Mouse (Mus musculus): ENCODE results near the gene Papolb. TPM values are rescaled to one million over a fixed set of nuclear protein-coding genes. Genes with fewer than 3 reads are reported as not detected.

Papolb gene
- polyA plus RNA-seq, 1 experiment from 2014 or later: not detected

- WGBS: 2% methylated on average over 80 of the region's 80 CpGs
- peak; percentile 96 for ATAC-seq (ENCODE audit: insufficient read depth, low FRiP score)
- peak within 1 kb of the TSS; percentile 55 for H3K4me3 ChIP-seq (replicated peaks; ENCODE audit: low read length)
Observed at GRCm38 (mm10) chr5:142550706-142551652, 21.1 kb upstream of the Papolb start, which contains the start of gene Radil. Gene Radil, minus strand, starts transcription at chr5:142551098.

GRCm38 (mm10) chr5:142549961-142550705, 20.3 kb upstream of the Papolb start:
- Histone ChIP-seq H3K4me1 (ENCODE audit: control insufficient read depth, insufficient read depth, low read length) (0 out of 2 replicates have a peak, but pooled peaks cover 3% of the 10 kb centered on the region), H3K27ac (ENCODE audit: low read length) (no peak overlapping the region), H3K9me3 (replicated peaks; ENCODE audit: control insufficient read depth, low read length) (no peaks in the 10 kb centered on the region), H3K27me3 (ENCODE audit: control insufficient read depth, insufficient read depth, low read length) (0 out of 2 replicates have a peak, but pooled peaks cover 3% of the 10 kb centered on the region), H3K4me3 (replicated peaks; ENCODE audit: low read length) (peak overlapping the region; percentile 55), H3K4me2 (ENCODE audit: low read depth, low read length) (peak overlapping the region; percentile 92), H3K36me3 (ENCODE audit: control insufficient read depth, insufficient read depth, low read length) (no peaks in the 10 kb centered on the region), H3K9ac (ENCODE audit: low read length) (peak overlapping the region; percentile 62)
- WGBS: 4% methylated on average over 31 of the region's 31 CpGs
- peak; percentile 7; the same call in 1 of the 2 replicates for ATAC-seq (ENCODE audit: insufficient read depth, low FRiP score)

More at GRCm38 (mm10) chr5:142550706-142551652, 21.1 kb upstream of the Papolb start, which contains the start of gene Radil:
- no peaks in the 10 kb centered on the region for H3K36me3 ChIP-seq (ENCODE audit: control insufficient read depth, insufficient read depth, low read length)
- H3K9ac ChIP-seq (ENCODE audit: low read length): peak within 1 kb of the TSS; percentile 62
- no peaks in the 10 kb centered on the region for H3K9me3 ChIP-seq (replicated peaks; ENCODE audit: control insufficient read depth, low read length)
- H3K27me3 ChIP-seq (ENCODE audit: control insufficient read depth, insufficient read depth, low read length): 0 out of 2 replicates have a peak, but pooled peaks cover 3% of the 10 kb centered on the region
- no peak within 1 kb of the TSS for H3K27ac ChIP-seq (ENCODE audit: low read length)
- 0 out of 2 replicates have a peak, but pooled peaks cover 3% of the 10 kb centered on the region for H3K4me1 ChIP-seq (ENCODE audit: control insufficient read depth, insufficient read depth, low read length)
- H3K4me2 ChIP-seq (ENCODE audit: low read depth, low read length): peak within 1 kb of the TSS; percentile 92

DNA sequence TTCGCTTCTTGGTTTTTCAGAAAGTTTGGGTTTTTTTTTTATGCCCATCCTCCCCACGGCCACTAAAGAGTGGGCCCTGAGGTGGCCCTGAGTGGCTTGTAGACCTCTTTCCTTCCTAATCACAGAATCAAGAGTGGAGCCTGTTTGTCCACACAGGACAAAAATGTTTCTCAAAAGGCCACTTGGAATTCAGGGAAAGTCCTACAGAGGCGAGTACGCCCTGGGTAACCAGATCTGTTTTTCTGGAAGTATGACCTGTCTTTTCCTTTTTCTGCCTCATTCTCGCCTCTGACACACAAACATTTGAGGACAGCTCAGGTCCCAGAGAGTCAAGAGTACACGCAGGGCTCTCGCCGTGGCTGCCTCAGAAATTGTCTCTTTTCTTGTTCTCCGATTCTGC, 19.6 kb upstream of the Papolb start:
- 0 out of 2 replicates have a peak, but pooled peaks cover 3% of the 10 kb centered on the region for H3K27me3 ChIP-seq (ENCODE audit: control insufficient read depth, insufficient read depth, low read length)
- WGBS: 60% methylated on average over 9 of the region's 9 CpGs
- no peak for ATAC-seq (ENCODE audit: insufficient read depth, low FRiP score)
- 0 out of 2 replicates have a peak, but pooled peaks cover 3% of the 10 kb centered on the region for H3K4me1 ChIP-seq (ENCODE audit: control insufficient read depth, insufficient read depth, low read length)
- H3K36me3 ChIP-seq (ENCODE audit: control insufficient read depth, insufficient read depth, low read length): no peaks in the 10 kb centered on the region
- H3K9me3 ChIP-seq (replicated peaks; ENCODE audit: control insufficient read depth, low read length): no peaks in the 10 kb centered on the region
- H3K4me3 ChIP-seq (replicated peaks; ENCODE audit: low read length): no peak overlapping the region
- H3K27ac ChIP-seq (ENCODE audit: low read length): 0 out of 2 replicates have a peak overlapping the region, but pooled peaks have one; percentile 9
- no peak overlapping the region for H3K4me2 ChIP-seq (ENCODE audit: low read depth, low read length)
- H3K9ac ChIP-seq (ENCODE audit: low read length): no peak overlapping the region

GRCm38 (mm10) chr5:142547066-142547465, 17.2 kb upstream of the Papolb start:
- Histone ChIP-seq H3K4me1 (ENCODE audit: control insufficient read depth, insufficient read depth, low read length) (0 out of 2 replicates have a peak, but pooled peaks cover 3% of the 10 kb centered on the region), H3K9ac (ENCODE audit: low read length) (no peak overlapping the region), H3K27me3 (ENCODE audit: control insufficient read depth, insufficient read depth, low read length) (0 out of 2 replicates have a peak, but pooled peaks cover 3% of the 10 kb centered on the region), H3K36me3 (ENCODE audit: control insufficient read depth, insufficient read depth, low read length) (no peaks in the 10 kb centered on the region), H3K9me3 (replicated peaks; ENCODE audit: control insufficient read depth, low read length) (no peaks in the 10 kb centered on the region), H3K27ac (ENCODE audit: low read length) (no peak overlapping the region), H3K4me2 (ENCODE audit: low read depth, low read length) (no peak overlapping the region), H3K4me3 (replicated peaks; ENCODE audit: low read length) (no peak overlapping the region)
- WGBS: 80% methylated on average over 3 of the region's 3 CpGs
- no peak for ATAC-seq (ENCODE audit: insufficient read depth, low FRiP score)

DNA sequence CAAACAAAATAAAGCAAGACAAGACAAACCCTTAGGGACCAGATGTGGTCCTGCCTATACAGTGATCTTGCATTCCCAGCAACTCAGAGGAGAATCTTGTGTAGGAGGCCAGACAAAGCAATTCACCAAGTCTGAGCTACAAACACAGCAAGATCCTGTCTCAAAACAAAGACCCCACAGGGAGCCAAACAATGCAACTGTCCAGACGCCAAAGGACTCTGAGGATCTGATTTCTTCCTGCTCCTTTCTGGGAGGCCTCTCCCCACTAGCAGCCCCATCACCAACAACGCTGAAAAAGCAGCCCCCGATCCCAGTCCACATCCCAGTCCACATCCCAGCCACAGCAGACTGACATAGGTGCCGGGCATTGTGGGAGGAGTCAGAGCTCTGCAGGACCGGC, 16.5 kb upstream of the Papolb start:
- Histone ChIP-seq H3K4me2 (ENCODE audit: low read depth, low read length) (no peak overlapping the region), H3K4me1 (ENCODE audit: control insufficient read depth, insufficient read depth, low read length) (0 out of 2 replicates have a peak, but pooled peaks cover 3% of the 10 kb centered on the region), H3K27ac (ENCODE audit: low read length) (no peak overlapping the region), H3K9me3 (replicated peaks; ENCODE audit: control insufficient read depth, low read length) (no peaks in the 10 kb centered on the region), H3K9ac (ENCODE audit: low read length) (no peak overlapping the region), H3K27me3 (ENCODE audit: control insufficient read depth, insufficient read depth, low read length) (0 out of 2 replicates have a peak, but pooled peaks cover 3% of the 10 kb centered on the region), H3K4me3 (replicated peaks; ENCODE audit: low read length) (no peak overlapping the region), H3K36me3 (ENCODE audit: control insufficient read depth, insufficient read depth, low read length) (no peaks in the 10 kb centered on the region)
- no peak for ATAC-seq (ENCODE audit: insufficient read depth, low FRiP score)
- 30% methylated on average over 5 of the region's 5 CpGs for WGBS

- Histone ChIP-seq H3K27me3 (ENCODE audit: control insufficient read depth, insufficient read depth, low read length) (0 out of 2 replicates have a peak, but pooled peaks cover under 1% of the 10 kb centered on the region), H3K36me3 (ENCODE audit: control insufficient read depth, insufficient read depth, low read length) (no peaks in the 10 kb centered on the region), H3K27ac (ENCODE audit: low read length) (no peak overlapping the region), H3K4me1 (ENCODE audit: control insufficient read depth, insufficient read depth, low read length) (0 out of 2 replicates have a peak, but pooled peaks cover 3% of the 10 kb centered on the region), H3K9ac (ENCODE audit: low read length) (no peak overlapping the region), H3K9me3 (replicated peaks; ENCODE audit: control insufficient read depth, low read length) (no peaks in the 10 kb centered on the region), H3K4me3 (replicated peaks; ENCODE audit: low read length) (no peak overlapping the region), H3K4me2 (ENCODE audit: low read depth, low read length) (no peak overlapping the region)
- WGBS: 60% methylated on average over 5 of the region's 5 CpGs
- no peak for ATAC-seq (ENCODE audit: insufficient read depth, low FRiP score)
Observed at GRCm38 (mm10) chr5:142545014-142545795, 15.3 kb upstream of the Papolb start.

GRCm38 (mm10) chr5:142537286-142537685, 7.4 kb upstream of the Papolb start:
- no peak for ATAC-seq (ENCODE audit: insufficient read depth, low FRiP score)
- Histone ChIP-seq H3K4me1 (ENCODE audit: control insufficient read depth, insufficient read depth, low read length) (no peaks in the 10 kb centered on the region), H3K36me3 (ENCODE audit: control insufficient read depth, insufficient read depth, low read length) (no peaks in the 10 kb centered on the region), H3K9me3 (replicated peaks; ENCODE audit: control insufficient read depth, low read length) (no peaks in the 10 kb centered on the region), H3K4me3 (replicated peaks; ENCODE audit: low read length) (no peak overlapping the region), H3K9ac (ENCODE audit: low read length) (no peak overlapping the region), H3K4me2 (ENCODE audit: low read depth, low read length) (no peak overlapping the region), H3K27ac (ENCODE audit: low read length) (no peak overlapping the region), H3K27me3 (ENCODE audit: control insufficient read depth, insufficient read depth, low read length) (no peaks in the 10 kb centered on the region)
- 85% methylated on average over 3 of the region's 3 CpGs for WGBS

- Histone ChIP-seq H3K36me3 (ENCODE audit: control insufficient read depth, insufficient read depth, low read length) (no peaks in the 10 kb centered on the region), H3K4me1 (ENCODE audit: control insufficient read depth, insufficient read depth, low read length) (no peaks in the 10 kb centered on the region), H3K4me3 (replicated peaks; ENCODE audit: low read length) (no peak overlapping the region), H3K27me3 (ENCODE audit: control insufficient read depth, insufficient read depth, low read length) (peaks cover 4% of the 10 kb centered on the region; the same call in 1 of the 2 replicates), H3K4me2 (ENCODE audit: low read depth, low read length) (no peak overlapping the region), H3K27ac (ENCODE audit: low read length) (no peak overlapping the region), H3K9ac (ENCODE audit: low read length) (no peak overlapping the region), H3K9me3 (replicated peaks; ENCODE audit: control insufficient read depth, low read length) (no peaks in the 10 kb centered on the region)
- 73% methylated on average over 4 of the region's 4 CpGs for WGBS
- no peak for ATAC-seq (ENCODE audit: insufficient read depth, low FRiP score)
Observed at GRCm38 (mm10) chr5:142535388-142535787, 5.5 kb upstream of the Papolb start.
